Mouse (Mus musculus): ENCODE results near the gene Pigz. TPM values are rescaled to one million over a fixed set of nuclear protein-coding genes. Genes with fewer than 3 reads are reported as not detected.

Pigz gene
- total RNA-seq (2017), result not detected in 2 replicates

- no peak for ATAC-seq (ENCODE audit: extremely low read depth, insufficient number of reproducible peaks, low FRiP score, poor library complexity, severe bottlenecking)
These were observed at the start of gene Pigz for GRCm38 (mm10) chr16:31933751-31934549. TSS of gene Pigz (plus strand) at chr16:31933851.

- ATAC-seq (ENCODE audit: extremely low read depth, insufficient number of reproducible peaks, low FRiP score, poor library complexity, severe bottlenecking), result no peak
These were observed 49.7 kb upstream of the Pigz start for GRCm38 (mm10) chr16:31883902-31884301.

DNA sequence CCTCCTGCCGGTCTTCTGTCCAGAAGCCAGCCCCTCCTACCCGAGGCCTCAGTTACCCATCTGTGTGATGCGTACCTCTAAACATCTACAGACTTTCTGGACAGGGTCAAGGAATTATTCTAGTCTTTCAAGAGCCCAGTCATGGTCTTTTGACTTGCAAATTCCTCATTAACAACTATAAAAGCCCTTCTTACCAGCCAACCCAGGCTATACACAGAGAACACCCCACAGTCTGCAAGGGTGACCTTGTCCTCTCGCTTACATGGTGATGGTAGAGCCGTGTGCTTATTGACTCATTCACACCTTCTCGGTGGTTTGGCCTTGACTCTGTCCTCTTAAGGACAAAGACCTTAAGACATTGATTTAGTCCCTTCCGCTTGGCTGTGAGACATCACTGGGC is 42.7 kb upstream of the Pigz start:
- no peak for ATAC-seq (ENCODE audit: extremely low read depth, insufficient number of reproducible peaks, low FRiP score, poor library complexity, severe bottlenecking)

- ATAC-seq (ENCODE audit: extremely low read depth, insufficient number of reproducible peaks, low FRiP score, poor library complexity, severe bottlenecking), result no peak
These were observed 40.1 kb upstream of the Pigz start for GRCm38 (mm10) chr16:31893396-31894141.

GRCm38 (mm10) chr16:31896971-31897774 is 36.5 kb upstream of the Pigz start:
- ATAC-seq (ENCODE audit: extremely low read depth, insufficient number of reproducible peaks, low FRiP score, poor library complexity, severe bottlenecking), result no peak

- no peak for ATAC-seq (ENCODE audit: extremely low read depth, insufficient number of reproducible peaks, low FRiP score, poor library complexity, severe bottlenecking)
These were observed 34.9 kb upstream of the Pigz start for GRCm38 (mm10) chr16:31898546-31899326.

- ATAC-seq (ENCODE audit: extremely low read depth, insufficient number of reproducible peaks, low FRiP score, poor library complexity, severe bottlenecking), result no peak
These were observed 31.8 kb upstream of the Pigz start for GRCm38 (mm10) chr16:31901886-31902285.

- ATAC-seq (ENCODE audit: extremely low read depth, insufficient number of reproducible peaks, low FRiP score, poor library complexity, severe bottlenecking), result no peak
These were observed 30.4 kb upstream of the Pigz start for GRCm38 (mm10) chr16:31903239-31903638.

GRCm38 (mm10) chr16:31905331-31905730 is 28.3 kb upstream of the Pigz start:
- ATAC-seq (ENCODE audit: extremely low read depth, insufficient number of reproducible peaks, low FRiP score, poor library complexity, severe bottlenecking), result no peak

DNA sequence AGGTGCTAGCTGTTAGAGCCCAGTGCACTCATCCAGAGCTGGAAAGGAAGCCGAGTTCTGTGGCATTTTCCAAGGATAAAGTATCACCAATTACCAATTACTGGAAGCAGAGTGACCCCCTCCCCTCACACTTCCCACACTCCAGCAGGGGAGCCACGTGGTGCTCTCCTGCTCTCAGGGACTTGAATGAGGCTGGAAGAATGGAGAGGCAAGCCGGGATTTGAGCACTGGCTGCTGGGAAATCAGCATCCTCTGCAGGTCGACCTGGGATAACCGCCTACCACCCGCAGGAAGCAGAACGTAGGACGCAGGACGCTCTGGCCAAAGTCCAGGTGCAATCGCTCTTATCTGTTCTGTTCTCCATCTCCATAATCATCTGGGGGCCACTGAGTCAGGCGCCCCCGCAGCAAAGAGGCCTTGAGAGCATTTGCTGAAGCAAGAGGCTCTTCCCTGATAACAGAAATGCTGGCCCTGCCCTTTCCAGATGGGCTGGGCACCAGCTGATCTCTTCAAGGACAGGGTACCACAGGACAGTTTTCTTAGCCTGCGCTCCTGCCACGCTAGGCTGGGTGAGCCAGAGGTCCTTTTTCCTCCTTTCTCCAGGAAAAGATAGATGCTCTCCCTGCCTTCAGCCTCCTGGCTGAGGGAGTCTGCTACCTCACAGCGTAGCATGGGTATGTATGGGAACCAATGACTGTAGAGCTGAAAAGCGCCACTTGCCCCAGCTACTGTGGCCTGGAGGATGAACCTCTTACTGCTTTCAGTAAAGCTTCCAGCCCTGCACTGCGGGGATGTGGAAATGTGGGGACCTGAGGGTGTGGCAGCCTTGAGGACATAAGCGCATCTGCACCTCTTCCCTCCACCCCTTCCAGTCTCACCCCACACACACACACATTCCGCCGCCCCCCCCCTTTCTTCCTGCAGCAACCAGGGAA is 27.5 kb upstream of the Pigz start:
- ATAC-seq (ENCODE audit: extremely low read depth, insufficient number of reproducible peaks, low FRiP score, poor library complexity, severe bottlenecking), result no peak

GRCm38 (mm10) chr16:31906896-31907295 is 26.8 kb upstream of the Pigz start:
- ATAC-seq (ENCODE audit: extremely low read depth, insufficient number of reproducible peaks, low FRiP score, poor library complexity, severe bottlenecking), result no peak

- no peak for ATAC-seq (ENCODE audit: extremely low read depth, insufficient number of reproducible peaks, low FRiP score, poor library complexity, severe bottlenecking)
These were observed 24.7 kb upstream of the Pigz start for GRCm38 (mm10) chr16:31908959-31909358.

- ATAC-seq (ENCODE audit: extremely low read depth, insufficient number of reproducible peaks, low FRiP score, poor library complexity, severe bottlenecking), result no peak
These were observed 23.3 kb upstream of the Pigz start for GRCm38 (mm10) chr16:31910281-31910847.

- no peak for ATAC-seq (ENCODE audit: extremely low read depth, insufficient number of reproducible peaks, low FRiP score, poor library complexity, severe bottlenecking)
These were observed 15.9 kb upstream of the Pigz start for GRCm38 (mm10) chr16:31917776-31918175.

GRCm38 (mm10) chr16:31918248-31918724 is 15.4 kb upstream of the Pigz start:
- 0 out of 2 replicates have a peak, but pooled peaks have one; percentile 48 for ATAC-seq (ENCODE audit: extremely low read depth, insufficient number of reproducible peaks, low FRiP score, poor library complexity, severe bottlenecking)

- ATAC-seq (ENCODE audit: extremely low read depth, insufficient number of reproducible peaks, low FRiP score, poor library complexity, severe bottlenecking), result no peak
These were observed 9.3 kb upstream of the Pigz start for GRCm38 (mm10) chr16:31924368-31924767.

DNA sequence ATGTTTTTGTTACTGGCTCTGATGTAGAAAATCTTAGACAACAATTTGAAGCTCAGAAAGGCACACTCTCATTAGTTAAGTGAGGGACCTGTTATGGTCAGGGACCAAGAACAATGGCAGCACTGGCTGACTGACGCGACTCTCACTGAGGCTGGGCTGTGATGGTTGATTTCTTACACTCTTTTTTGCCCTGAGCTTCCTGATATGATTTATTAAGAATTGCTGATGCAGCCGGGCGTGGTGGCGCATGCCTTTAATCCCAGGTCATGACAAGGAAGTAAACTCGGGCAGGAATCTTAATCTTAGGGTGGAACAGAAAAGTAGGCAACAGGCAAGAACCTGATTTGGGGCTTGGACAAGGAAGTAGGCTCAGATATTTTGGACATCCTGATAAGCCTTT is 7.6 kb upstream of the Pigz start:
- ATAC-seq (ENCODE audit: extremely low read depth, insufficient number of reproducible peaks, low FRiP score, poor library complexity, severe bottlenecking), result no peak
